Mouse (Mus musculus) Muller cell, postnatal 12 days (primary cell): Measurements from ENCODE around the gene Nrxn1.
"Not testable (repeated sequence)": the region's sequence is repeated elsewhere in the genome, so short reads cannot be mapped to it uniquely, and the experiment has no call there.

ENCODE experiments used
- DNase-seq: peaks from one replicate; pipeline ENCODE4 v3.0.0-alpha.2; 2015; ENCODE audit errors: inconsistent ontology term

The Nrxn1 gene

GRCm38 (mm10) chr17:90583826-90584534 lies 508.9 kb downstream of the Nrxn1 start:
- DNase-seq, result peak; percentile 27

GRCm38 (mm10) chr17:90583196-90583595 lies 509.7 kb downstream of the Nrxn1 start:
- DNase-seq, result no peak

GRCm38 (mm10) chr17:90569877-90570276 lies 523.0 kb downstream of the Nrxn1 start:
- DNase-seq, result no peak

DNA sequence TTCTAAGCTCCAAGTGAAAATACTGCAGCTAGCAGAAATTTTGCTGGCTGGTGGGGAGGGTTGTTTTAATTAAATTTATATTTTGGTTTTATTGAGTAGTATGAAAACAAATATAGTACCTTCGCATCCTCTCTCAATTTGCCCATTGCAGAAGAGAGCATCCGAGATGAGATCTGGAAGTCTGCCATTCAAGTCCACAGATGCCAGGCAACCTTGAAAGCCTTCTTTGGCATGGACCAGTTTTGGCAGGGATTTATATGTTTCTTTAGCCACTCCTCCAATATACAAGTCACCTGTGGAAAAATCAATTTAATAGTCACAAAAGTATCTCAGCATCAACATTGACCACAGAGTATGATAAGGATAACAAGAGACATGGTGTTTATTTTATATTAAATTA lies 527.7 kb downstream of the Nrxn1 start:
- DNase-seq, result no peak

DNA sequence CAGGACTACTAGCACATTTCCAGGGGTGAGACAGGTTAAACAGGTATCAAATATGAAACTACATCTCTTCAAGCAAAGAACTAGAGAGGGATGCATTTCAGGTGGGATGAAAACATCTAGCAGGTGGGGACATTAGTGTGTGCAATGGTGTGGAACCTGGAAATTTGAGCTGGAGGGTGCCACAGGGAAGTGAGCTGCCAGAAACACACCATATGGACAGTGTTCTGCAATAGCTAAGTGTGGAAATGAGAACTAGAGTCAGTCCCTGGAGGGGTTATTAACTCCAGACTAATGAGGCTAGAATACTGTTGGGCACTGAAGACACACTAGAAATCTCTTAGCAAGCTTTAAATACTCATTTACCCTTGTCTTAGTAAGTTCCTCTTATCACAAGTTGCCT lies 536.5 kb downstream of the Nrxn1 start:
- no peak for DNase-seq

DNA sequence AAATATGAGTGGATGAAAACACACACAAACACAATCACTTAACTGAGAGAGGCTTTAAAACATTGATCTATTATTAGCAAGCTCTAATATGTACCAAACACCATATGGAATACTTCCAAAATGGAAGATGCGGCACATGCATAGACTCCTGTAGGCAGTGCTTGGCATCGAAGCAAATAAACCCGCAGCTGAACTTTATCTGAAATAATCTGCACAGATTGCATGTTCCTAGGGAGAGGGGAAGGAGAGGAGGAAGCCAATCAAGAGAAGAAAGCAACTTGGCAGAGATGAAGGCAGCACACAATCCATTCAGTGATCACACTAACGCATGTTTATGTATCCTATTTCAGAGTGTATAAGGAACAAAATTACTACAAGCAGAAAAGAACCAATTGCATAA lies 542.5 kb downstream of the Nrxn1 start:
- DNase-seq, result no peak

DNA sequence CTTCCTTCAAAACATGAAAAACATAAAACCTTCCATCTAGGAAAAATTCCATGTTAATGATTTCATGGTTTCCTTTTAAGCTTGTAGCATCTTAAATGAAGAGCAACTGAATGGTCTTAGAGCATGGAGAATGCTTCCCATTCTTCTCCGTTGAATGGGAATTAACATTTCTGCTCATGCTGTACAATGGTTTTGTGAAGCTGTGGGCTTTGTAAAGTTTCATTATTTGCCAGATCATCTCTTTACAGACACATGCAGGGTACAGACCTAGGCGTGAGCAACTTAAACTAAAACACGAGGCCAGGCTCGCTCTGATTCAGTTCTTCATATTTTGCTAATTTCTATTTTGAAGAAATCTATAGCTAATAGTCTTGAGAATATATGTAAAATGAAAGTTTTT lies 546.1 kb downstream of the Nrxn1 start:
- DNase-seq, result peak; percentile 20

GRCm38 (mm10) chr17:90544639-90545259 lies 548.1 kb downstream of the Nrxn1 start:
- DNase-seq, result no peak

DNA sequence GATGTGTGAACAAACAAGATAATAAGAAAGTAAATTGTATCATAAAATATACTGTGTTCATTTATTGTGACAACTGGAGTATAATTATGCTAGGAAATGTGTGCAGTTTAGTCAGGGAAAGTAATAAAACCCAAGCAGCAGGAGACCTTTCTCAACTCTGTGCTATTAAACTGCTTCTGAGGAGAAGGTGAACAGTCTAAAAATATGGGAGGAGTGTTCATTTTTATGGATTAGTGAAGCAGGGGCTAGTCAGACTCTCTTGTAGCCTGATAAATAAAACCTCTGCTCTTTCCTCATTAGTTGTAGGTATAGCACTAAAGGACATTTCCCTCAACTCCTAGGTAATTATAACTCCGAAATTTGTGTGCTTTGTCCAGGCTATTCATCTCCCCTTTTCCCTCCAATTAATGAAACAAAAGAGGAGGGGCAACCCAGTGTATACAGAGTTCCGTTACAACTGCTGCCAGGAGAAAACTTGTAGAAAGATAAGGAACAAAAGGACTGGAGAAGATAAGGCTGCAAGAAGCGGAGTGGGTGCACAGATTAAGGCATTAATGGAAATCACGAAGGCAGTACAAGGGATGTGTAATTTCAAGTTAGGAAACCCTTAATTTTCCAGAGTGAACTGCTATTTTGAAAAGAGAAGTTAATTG lies 548.8 kb downstream of the Nrxn1 start:
- DNase-seq, result no peak

GRCm38 (mm10) chr17:90531443-90531842 lies 561.4 kb downstream of the Nrxn1 start:
- DNase-seq, result no peak

- DNase-seq, result no peak
Observed at GRCm38 (mm10) chr17:90506026-90506425, 586.8 kb downstream of the Nrxn1 start.

- DNase-seq, result not testable (repeated sequence)
Observed at GRCm38 (mm10) chr17:90503999-90504398, 588.9 kb downstream of the Nrxn1 start.

DNA sequence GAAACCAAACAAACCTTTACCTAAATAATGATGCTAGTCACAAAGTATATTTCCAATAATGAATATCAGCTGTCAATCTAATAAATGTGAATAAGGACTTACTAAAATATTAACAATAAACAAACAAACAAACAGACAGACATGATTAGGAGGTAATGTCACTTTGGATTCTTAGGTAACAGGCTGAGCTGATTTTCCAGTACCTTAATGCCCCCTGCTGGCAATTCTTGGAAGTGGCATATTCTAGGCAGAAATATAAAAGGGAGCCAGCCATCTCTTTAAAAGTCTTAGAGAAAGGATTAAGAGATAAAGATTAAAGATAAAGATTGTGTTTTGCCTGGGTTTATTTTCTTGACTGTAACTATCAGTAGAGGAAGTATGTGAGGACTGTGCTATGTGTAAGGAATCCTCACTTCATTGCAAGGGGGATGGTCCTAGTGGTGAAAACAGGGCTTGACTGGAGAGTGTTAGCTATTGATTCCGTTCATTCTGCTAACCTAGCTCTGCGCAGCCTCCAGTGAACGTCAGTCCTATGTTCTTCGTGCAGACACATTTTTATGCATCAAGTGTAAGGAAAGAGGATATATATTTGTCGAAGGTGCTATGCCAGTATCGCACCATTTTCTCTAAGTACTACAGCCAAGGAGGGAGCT lies 591.7 kb downstream of the Nrxn1 start:
- peak; percentile 22 for DNase-seq

DNA sequence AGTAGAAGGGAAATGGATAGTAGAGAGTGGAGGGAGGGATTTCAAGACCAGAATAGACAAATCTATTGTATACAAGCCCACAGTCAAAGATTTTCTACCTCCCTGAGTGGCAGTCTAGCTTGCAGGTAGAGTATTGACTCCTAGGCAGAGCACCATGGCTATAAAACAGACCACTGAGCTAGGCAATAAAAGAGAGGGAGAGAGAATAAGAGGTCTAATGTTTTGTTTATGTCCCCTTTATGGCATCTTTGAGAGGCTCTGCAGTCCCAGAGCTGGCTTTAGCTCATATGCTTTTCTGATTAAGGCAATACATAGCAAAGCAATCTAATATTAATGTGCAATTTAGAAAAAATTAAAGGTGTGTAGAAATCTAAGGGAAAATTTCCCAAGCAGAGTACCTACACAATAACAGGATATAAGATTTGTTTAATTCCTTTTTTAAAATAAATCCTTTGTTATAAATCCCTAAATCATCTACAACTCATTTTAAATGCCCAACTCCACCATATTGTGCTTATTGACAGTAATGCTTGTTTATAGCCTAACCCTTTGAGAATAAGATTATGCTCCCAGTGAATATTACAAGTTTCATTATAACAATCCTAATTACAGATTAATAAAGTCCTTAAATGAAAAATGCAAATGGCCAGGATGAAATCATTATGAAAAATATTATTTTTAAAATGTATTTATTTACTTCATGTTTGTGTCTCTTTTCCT lies 613.2 kb downstream of the Nrxn1 start:
- DNase-seq, result no peak

DNA sequence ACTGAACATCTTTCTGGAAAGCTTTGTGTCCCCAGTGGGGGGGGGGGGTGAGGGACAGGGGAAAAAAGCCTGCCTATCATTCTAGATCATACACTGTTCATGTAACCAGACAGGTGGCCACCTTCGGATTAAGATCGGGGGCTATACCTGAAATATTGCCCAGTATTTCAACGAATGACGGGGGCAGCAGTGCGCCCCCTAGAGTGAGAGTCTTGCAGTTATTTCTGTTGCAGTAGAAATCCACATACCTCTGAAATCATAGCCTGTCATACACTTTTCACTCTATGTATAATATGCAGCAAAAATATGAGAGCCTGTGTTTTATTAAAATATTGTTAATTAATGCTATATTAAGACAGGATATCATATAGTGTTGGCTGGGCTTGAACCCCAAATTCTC lies 636.1 kb downstream of the Nrxn1 start:
- no peak for DNase-seq

DNA sequence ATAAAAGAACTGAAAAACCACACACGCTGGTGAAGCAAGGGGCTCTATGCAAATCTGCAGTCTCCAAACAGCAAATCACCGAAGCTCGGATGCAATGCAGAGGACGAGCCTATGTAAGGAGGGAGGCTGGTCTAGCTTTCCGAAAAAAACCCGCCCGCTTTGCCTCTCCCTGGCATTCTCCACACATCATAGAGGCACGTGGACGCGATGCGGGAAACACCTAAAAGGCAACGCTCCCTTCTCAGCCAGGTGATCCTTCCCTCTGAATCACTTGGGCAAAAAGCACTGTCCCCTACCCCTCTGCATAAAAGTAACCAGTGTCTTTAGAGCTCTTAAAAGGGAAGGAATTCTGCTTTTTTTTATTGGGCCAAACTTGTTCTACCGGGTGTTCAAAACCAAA lies 637.0 kb downstream of the Nrxn1 start:
- DNase-seq, result peak; percentile 34

DNA sequence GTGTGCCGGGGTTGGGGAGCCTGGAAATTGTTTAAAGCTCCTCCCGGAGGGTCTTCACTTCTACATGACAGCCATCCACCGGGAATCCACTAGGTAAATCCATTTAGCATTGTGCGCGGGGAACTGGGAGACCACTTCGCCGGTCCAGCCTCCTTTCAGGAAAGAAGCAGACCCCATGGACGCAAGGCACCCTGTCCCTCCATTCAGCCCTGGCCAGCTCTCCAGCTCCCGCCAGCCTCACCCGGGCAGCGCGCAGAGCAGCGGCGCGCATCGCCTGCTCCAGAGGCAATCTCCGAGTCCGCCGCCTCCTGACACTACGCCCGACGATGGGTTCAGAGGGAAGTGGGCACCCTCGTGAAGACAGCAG lies 637.5 kb downstream of the Nrxn1 start:
- DNase-seq, result peak; percentile 63

DNA sequence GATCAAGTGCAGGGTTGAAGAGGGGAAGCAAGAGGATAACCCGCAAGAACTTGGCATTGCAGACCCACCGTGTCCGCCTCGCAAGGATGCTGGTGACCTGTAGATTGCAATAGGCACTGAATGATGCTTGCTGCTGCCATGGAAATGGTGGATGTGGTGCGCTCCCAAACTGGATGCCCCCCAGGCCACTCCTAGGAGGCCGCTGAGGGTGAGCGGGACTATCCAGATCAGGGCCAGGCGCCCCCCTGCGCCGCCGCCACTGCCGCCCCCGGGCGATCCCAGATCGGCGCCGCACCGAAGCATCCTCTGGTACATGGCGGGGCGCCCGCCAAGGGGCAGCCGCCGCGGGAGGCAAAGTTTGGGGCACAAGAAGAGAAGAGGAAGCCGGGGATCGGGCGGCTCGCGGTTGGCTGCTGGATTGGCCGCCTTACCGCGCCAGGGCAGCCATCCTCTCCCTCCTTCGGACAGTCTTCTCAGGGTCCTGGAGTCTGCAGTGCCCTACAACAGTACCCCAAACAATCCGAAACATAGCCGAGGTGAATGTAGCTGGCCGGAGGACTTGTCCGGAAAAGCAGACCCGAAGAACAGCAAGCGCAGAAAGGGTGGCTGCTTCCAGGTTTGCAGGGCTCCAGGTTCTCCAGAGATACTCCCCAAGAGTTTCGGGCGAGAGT lies 638.0 kb downstream of the Nrxn1 start:
- peak; percentile 49 for DNase-seq

DNA sequence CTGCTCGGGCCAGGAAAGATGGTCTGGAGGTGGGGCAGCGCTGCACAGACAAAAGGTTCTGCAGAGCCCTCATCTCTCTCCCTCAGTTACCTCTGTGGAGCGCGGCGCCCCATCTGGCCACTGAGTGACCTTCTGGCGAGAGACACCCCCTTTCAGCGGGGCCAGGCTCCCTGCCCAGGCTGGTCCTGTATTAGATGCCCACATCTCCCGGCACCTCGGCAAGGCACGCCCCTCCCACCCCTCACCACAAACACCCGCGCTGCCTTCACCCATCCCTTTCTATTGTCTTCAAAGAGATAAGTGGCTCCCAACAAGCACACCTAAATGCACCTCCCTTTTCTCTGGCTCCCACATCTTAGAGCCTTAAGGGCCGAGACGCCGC lies 638.5 kb downstream of the Nrxn1 start:
- peak; percentile 33 for DNase-seq

DNA sequence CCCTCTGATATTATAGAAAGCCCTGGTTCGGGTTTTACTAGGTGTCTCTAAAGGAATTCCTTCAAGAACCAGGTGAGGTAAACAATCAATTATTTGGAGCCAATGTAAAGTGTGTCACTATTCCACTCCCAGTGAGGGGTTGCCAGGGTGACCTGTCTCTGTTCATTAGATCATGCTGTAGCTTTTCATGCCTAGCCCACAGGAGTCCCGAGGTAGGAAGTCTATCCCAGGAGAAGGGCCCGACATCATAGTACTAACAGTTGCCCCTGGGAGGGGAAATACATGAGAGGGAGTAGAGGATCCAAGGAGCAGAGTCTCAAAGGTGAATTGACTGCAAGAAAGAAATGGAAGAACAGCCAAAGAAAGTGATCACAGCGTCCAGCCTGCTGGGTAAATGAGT lies 639.6 kb downstream of the Nrxn1 start:
- no peak for DNase-seq

GRCm38 (mm10) chr17:90452770-90453169 lies 640.1 kb downstream of the Nrxn1 start:
- no peak for DNase-seq
